Mouse (Mus musculus): ENCODE data around the gene St3gal4.

Gene St3gal4

DNA sequence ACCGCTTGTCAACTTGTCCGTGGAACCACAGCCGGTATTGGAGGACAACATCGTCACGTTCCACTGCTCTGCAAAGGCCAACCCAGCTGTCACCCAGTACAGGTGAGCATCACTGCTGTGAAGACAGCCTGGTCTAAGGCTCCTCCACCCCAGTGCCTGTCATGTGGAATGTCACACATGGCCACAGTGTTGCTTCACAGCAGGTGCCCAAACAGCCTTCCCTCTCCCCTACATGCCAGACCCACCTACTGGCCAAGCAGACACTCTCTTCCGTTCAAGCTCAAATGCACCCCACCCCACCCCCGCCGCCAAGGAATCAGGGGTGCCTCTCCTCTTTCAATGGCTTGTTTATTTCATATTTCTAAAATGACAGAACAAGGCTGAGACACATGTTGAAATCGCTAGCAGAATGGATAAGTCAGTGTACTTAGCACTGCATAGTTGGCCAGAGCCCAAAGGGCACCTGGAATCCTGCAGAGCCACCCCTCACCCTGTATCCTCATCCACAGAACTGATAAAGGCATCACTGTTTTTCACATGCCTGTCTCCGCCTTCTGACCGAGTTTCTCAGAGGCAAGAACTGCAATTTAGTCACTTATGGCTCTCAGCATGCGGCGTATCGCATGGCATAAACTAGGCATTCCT, 111.2 kb downstream of the St3gal4 start:
- DNase-seq (ENCODE audit: low spot score in 2 of 2) = no peak

DNA sequence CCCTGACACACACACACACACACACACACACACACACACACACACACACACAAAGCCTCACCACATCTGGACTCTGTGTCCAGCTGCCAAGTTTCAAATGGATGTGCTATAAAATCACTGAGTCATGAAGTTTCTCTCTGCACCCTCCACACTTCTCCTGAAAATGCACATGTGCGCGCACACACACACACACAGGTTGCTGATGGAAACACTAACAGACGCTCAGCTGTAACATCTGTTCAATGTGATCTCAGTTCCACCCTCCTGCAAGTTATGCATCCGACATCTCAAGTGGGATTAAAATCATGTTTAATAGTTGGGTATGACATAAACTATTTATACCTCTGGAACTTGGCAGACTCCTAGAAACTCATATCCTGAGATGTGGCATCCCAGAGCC, 115.0 kb downstream of the St3gal4 start:
- no peak for DNase-seq (ENCODE audit: low spot score in 2 of 2)

GRCm38 (mm10) chr9:34997880-34998865, 120.9 kb downstream of the St3gal4 start:
- peak in 1 of 2 experiments; percentile 27 for DNase-seq (ENCODE audit: low spot score in 2 of 2)

All from heart, adult 9 months (tissue).